Mouse (Mus musculus) ES-E14 (cell line): ENCODE results near the gene H2al1a. TPM values are rescaled to one million over a fixed set of nuclear protein-coding genes. Genes with fewer than 3 reads are reported as not detected.

Experiments
- DNase-seq: peaks from one replicate; pipeline ENCODE4 v3.0.0-alpha.2; 2013; ENCODE audit warnings: low read depth, low spot score
- H3K27ac ChIP-seq: 2 replicates; pipeline ENCODE4 v1.5.1; 2012; ENCODE audit warnings: low read depth, mild to moderate bottlenecking, low read length, moderate library complexity, mixed read lengths; ENCODE audit not compliant: poor library complexity, insufficient read depth, severe bottlenecking
- H3K36me3 ChIP-seq: 2 replicates; pipeline ENCODE4 v1.6.1; 2012; ENCODE audit warnings: mild to moderate bottlenecking, low read length, moderate library complexity, mixed read lengths; ENCODE audit not compliant: control insufficient read depth, poor library complexity, insufficient read depth, severe bottlenecking
- H3K4me1 ChIP-seq, 2 experiments: fragments of 150-350 bp in 1 of 2; sonication (generic) in 1 of 2; 2 replicates each; pipeline ENCODE4 v1.6.1; 2012; ENCODE audit warnings: low read length in 2 of 2, mild to moderate bottlenecking in 1 of 2, mixed read lengths in 1 of 2; ENCODE audit not compliant: control insufficient read depth in 2 of 2, insufficient read depth in 2 of 2, poor library complexity in 1 of 2
- H3K4me3 ChIP-seq, 2 experiments: fragments of 150-350 bp in 1 of 2; sonication (generic) in 1 of 2; 2 replicates each; pipeline ENCODE4 v1.5.1; 2012; ENCODE audit warnings: low read length in 2 of 2, low read depth in 1 of 2, mild to moderate bottlenecking in 1 of 2, mixed read lengths in 1 of 2; ENCODE audit not compliant: insufficient read depth in 1 of 2, poor library complexity in 1 of 2, severe bottlenecking in 1 of 2
- H3K9ac ChIP-seq: 2 replicates; pipeline ENCODE4 v1.6.1; 2012; ENCODE audit warnings: low read depth, mild to moderate bottlenecking, low read length, mixed read lengths; ENCODE audit not compliant: poor library complexity, insufficient read depth, severe bottlenecking
- H3K9me3 ChIP-seq: fragments of 150-350 bp; sonication (generic); 2 replicates; pipeline ENCODE4 v1.6.1; 2012; ENCODE audit warnings: low read depth, mild to moderate bottlenecking, low read length; ENCODE audit not compliant: control insufficient read depth, insufficient read depth
- CHD2 ChIP-seq: IDR thresholded peaks from 2 replicates; pipeline ENCODE4 v1.6.1; 2014; ENCODE audit warnings: mild to moderate bottlenecking, low read depth, low read length, inconsistent platforms
- HCFC1 ChIP-seq: IDR thresholded peaks from 2 replicates; pipeline ENCODE4 v1.6.1; 2012; ENCODE audit warnings: low read length, inconsistent platforms, borderline replicate concordance; ENCODE audit not compliant: insufficient read depth
- MAFK ChIP-seq: IDR thresholded peaks from 2 replicates; pipeline ENCODE4 v1.6.1; 2014; ENCODE audit warnings: mild to moderate bottlenecking, low read depth, low read length, inconsistent platforms; ENCODE audit not compliant: insufficient read depth
- ZC3H11A ChIP-seq: IDR thresholded peaks from 2 replicates; pipeline ENCODE4 v1.6.1; 2012; ENCODE audit warnings: low read depth, mild to moderate bottlenecking, inconsistent platforms, low read length, borderline replicate concordance
- ZNF384 ChIP-seq: IDR thresholded peaks from 2 replicates; pipeline ENCODE4 v1.6.1; 2012; ENCODE audit warnings: low read depth, low read length, inconsistent platforms
- in situ Hi-C, 2 experiments: fragments of 600-800 bp; cut with MboI; formaldehyde crosslinking; loops; one replicate each; pipeline ENCODE4 v1.15.1; 2025; ENCODE audit warnings: low sequenced_read_pairs in 2 of 2, inconsistent platforms in 1 of 2; ENCODE audit not compliant: unreplicated experiment in 2 of 2
- total RNA-seq: library from RNA; depleted of rRNA; stranded (reverse); fragments of 300-350 nt; gene quantifications from 2 replicates; pipeline ENCODE4 v1.2.3, GENCODE M21; 2012

H2al1a gene
- total RNA-seq, 1 experiment: not detected

GRCm38 (mm10) chrX:11255564-11256360, 43.3 kb upstream of the H2al1a start:
- in situ Hi-C loops: no loop called here
- Histone ChIP-seq H3K27ac (no peak overlapping the region), H3K9me3 (no peaks in the 10 kb centered on the region), H3K36me3 (no peaks in the 10 kb centered on the region), H3K9ac (no peak overlapping the region), H3K4me3 (no peak overlapping the region), H3K4me1 (no peaks in the 10 kb centered on the region)
- no peak for TF ChIP-seq ZC3H11A
- TF ChIP-seq HCFC1: no peak
- TF ChIP-seq ZNF384: no peak
- no peak for TF ChIP-seq CHD2
- TF ChIP-seq MAFK: no peak
- DNase-seq: no peak

DNA sequence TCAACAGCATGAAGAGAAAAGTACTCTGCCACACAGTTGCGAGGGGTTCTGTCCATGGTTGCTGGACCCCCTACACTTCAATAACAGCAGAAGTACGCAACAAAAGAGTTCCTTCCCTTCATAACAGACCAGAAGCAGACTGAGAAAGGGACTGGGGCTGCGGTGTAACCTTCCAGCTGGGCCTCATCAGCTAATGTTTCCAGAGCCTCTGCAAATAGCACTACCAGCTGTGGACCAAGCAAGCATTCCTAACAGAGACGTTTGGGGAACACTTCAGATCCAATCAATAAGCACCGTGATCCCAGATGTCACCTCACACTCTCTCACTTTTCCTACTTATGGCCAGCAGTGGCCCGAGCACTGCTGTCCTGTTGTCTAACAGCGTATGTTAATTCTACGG, 34.1 kb upstream of the H2al1a start:
- DNase-seq: no peak
- Histone ChIP-seq H3K9ac (no peak overlapping the region), H3K4me1 (no peaks in the 10 kb centered on the region), H3K36me3 (no peaks in the 10 kb centered on the region), H3K4me3 (no peak overlapping the region), H3K27ac (no peak overlapping the region), H3K9me3 (no peaks in the 10 kb centered on the region)
- in situ Hi-C loops: no loop called here
- TF ChIP-seq CHD2 (no peak), ZC3H11A (no peak)

DNA sequence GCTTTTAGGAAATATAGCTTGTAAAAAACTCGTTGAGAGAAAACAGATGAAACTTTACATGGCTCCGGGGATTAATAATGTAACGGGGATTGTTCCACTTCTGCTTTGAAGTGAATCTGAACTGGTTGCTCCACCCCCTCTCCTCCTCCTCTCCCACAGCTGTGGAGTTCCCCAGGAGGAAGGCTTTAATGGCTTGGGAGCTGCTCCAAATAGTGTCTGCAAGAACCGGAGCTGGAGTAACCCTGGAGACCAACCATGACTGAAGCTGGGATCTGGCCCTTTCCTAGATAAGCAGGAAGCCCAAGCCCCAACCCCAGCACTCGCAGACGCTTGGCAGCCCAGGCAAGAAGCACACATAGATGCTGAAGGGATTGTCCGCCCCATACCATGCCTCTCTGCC, 31.3 kb upstream of the H2al1a start:
- H3K27ac ChIP-seq: no peak overlapping the region

GRCm38 (mm10) chrX:11269074-11269473, 30.0 kb upstream of the H2al1a start:
- Histone ChIP-seq H3K9ac (no peak overlapping the region), H3K9me3 (no peaks in the 10 kb centered on the region), H3K27ac (no peak overlapping the region), H3K4me1 (no peaks in the 10 kb centered on the region), H3K36me3 (no peaks in the 10 kb centered on the region), H3K4me3 (no peak overlapping the region)
- TF ChIP-seq HCFC1 (no peak), ZC3H11A (no peak), CHD2 (no peak), ZNF384 (no peak), MAFK (no peak)
- in situ Hi-C loops: no loop called here
- no peak for DNase-seq

More for the DNA sequence above, 31.3 kb upstream of the H2al1a start:
- TF ChIP-seq ZNF384 (no peak), MAFK (no peak), ZC3H11A (no peak), HCFC1 (no peak), CHD2 (no peak)
- in situ Hi-C loops: no loop called here
- Histone ChIP-seq H3K4me3 (no peak overlapping the region), H3K36me3 (no peaks in the 10 kb centered on the region), H3K4me1 (no peaks in the 10 kb centered on the region), H3K9ac (no peak overlapping the region), H3K9me3 (no peaks in the 10 kb centered on the region)
- no peak for DNase-seq

GRCm38 (mm10) chrX:11273190-11273589, 25.9 kb upstream of the H2al1a start:
- no peak for TF ChIP-seq HCFC1
- no peak for TF ChIP-seq ZNF384
- TF ChIP-seq MAFK: no peak
- no peak for TF ChIP-seq ZC3H11A
- TF ChIP-seq CHD2: no peak
- Histone ChIP-seq H3K36me3 (no peaks in the 10 kb centered on the region), H3K9ac (no peak overlapping the region), H3K4me3 (no peak overlapping the region), H3K4me1 (no peaks in the 10 kb centered on the region), H3K9me3 (no peaks in the 10 kb centered on the region), H3K27ac (no peak overlapping the region)
- no peak for DNase-seq
- in situ Hi-C loops: no loop called here
